Mouse (Mus musculus): Measurements from ENCODE around the gene Gpr142.

Gpr142 gene

GRCm38 (mm10) chr11:114798624-114799023 is at the start of gene Gpr142:
TSS of gene Gpr142 (plus strand) at chr11:114798924.
- DNase-seq (ENCODE audit: low spot score) = no peak

DNA sequence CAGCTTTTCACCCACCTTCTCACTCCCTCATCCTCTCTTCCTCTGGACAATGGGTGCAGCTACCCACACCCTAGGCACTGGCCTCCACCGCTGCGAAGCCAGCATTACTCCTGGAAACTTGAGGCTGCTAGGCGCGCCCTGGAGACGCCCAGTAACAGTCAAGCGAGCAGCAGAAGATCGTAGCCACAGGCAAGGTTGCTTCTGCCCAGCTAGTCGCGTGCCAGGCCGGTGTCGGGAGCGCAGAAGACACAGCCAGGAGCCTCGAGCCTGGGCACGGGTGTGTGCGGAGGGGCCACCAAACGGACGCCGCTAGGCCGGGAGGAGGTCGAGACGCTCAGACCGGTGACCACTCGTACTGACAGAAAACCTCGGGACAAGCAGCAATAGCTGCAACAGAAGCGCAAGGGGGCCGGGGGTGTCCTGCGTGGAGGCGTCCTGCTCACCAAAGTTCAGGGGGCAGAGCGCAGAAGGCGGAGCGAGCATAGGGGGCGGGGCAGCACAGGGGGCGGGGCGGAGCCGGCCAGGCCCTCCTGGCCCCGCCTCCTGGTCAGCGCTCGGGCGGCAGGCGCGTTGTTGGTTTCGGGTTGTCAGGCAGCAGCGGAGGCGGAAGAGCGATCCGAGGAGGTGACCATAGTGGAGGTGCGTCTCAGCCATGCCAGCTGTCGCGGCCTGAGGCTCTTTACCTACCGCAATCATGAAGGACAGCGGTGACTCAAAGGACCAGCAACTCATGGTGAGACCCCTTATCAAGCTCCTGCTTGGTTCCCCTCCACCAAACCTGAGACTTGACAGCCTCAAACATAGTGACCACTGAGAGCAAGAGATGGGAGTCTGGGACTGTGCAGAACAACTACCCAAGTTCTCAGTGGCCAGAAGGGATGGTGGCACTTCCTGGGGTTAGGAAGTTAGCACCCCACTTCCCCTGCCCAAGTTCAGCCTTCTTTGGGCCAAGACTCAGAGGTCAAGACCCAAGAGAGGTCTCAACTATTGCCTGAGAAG is 33.6 kb upstream of the Gpr142 start, which contains the start of gene Kif19a:
Gene Kif19a (plus strand): TSS at position 569 of the 999 bp plus-strand sequence.
- no peak for DNase-seq (ENCODE audit: low spot score)

GRCm38 (mm10) chr11:114769911-114770310 is 28.8 kb upstream of the Gpr142 start:
- no peak for DNase-seq (ENCODE audit: low spot score)

DNA sequence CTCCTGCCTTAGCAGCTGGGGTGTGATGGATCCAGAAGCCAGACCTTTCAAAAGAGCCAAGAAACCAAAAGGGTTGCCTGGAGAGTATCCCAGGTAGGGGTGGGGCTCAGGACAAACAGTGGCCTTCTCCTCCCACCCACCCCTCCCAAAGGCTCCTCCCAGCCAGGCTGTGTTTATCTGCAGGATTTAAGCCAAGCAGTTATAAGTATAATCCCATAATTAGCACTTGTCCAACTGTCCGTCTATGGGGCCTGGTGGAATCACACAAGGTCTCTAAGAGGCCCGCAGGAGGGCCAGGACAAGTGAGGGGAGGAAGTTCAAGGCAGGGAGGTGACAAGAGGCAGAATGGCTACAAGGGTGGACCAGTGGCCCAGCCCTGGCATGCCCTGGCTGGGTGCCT is 26.8 kb upstream of the Gpr142 start:
- no peak for DNase-seq (ENCODE audit: low spot score)

- no peak for DNase-seq (ENCODE audit: low spot score)
These were observed 18.6 kb upstream of the Gpr142 start for GRCm38 (mm10) chr11:114780076-114780475.

- no peak for DNase-seq (ENCODE audit: low spot score)
These were observed 12.8 kb upstream of the Gpr142 start for GRCm38 (mm10) chr11:114785892-114786291.

GRCm38 (mm10) chr11:114786326-114786725 is 12.4 kb upstream of the Gpr142 start:
- no peak for DNase-seq (ENCODE audit: low spot score)

GRCm38 (mm10) chr11:114787611-114788010 is 11.1 kb upstream of the Gpr142 start:
- DNase-seq (ENCODE audit: low spot score) = no peak

- peak; percentile 46 for DNase-seq (ENCODE audit: low spot score)
These were observed 9.5 kb upstream of the Gpr142 start for GRCm38 (mm10) chr11:114789061-114789714.

DNA sequence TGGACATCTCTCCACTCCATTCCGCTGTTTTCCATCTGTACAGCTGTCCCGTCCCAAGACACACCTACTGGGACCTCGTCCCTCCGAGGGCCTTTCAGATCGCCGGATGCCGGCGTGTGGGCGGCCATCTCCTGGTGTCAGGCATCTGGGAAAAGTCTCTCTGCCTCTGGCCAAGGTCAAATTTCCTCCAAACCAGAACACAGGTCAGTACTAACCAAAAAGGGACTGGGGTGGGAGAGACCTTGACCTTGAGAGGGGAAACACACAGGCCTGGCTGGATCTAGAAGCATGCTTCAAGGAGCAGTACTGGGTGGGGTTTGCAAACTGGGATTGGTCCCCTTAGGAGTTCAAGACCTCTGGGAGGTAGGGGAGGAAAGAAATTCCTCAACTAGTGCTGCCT is 9.0 kb upstream of the Gpr142 start:
- DNase-seq (ENCODE audit: low spot score) = no peak

DNA sequence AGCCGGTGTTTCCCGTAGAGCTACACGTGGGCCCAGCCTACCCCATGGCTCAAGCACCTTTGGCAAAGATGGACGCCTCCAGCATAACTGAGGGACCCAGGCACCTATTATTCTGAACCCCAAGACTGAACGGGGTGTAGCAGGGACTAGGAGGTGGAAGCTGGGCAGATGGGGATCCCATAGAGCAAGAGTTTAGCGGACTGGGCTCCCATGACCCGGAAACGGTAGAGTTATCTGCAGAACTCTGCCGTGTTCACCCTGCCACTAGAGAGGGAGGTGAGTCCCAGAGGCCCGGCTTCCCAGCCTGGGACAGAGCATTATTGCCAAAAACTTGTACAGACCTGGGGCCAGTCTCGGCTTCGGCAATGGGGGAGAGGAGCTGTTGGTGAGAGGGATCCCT is 8.6 kb upstream of the Gpr142 start:
- no peak for DNase-seq (ENCODE audit: low spot score)

DNA sequence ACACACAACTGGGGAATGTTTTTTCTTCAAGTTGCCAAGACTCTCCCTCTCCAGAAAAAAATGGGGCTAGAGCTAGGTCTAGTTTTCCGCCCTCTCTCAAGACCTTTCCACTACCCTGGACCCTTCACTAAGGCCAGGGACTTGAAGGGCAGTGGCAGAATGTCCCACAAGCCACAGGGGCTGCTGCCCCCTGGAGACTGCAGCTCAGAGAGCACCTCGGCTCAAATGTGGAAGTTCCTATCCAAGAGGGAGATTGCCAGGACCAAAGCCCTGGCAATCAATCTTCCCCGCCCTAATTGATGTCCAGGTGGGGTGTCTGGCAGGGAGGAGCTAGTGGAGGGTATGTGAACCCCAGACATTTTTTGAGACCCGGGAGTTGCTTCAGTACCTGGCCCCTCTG is 7.9 kb upstream of the Gpr142 start:
- DNase-seq (ENCODE audit: low spot score) = no peak

DNA sequence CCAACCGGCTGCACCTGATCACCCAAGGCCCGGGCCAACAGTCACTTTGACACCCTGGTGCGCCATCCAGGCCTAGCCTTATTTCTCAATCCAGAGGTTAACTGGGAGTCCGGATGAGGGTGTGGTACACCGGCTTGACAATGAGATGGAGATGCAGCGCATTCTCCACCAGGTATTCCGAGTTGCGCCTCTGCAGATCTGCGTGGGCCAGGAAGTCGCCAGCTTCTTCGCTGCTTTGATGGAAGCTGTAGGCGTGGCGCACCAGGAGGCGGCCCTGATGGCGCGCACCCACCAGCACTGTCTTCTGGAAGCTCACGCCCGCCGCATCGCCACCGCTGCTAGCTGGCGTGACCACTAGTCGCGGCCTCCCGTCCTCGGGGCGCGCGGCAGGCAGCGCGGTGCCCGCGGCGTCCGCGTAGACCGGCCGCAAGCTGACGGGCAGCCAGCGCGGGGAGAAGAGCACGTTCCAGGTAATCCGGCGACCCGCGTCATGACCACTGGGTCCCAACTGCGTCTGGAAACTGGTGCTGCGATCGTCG is 7.3 kb upstream of the Gpr142 start:
- DNase-seq (ENCODE audit: low spot score) = no peak

- no peak for DNase-seq (ENCODE audit: low spot score)
These were observed 6.8 kb upstream of the Gpr142 start for GRCm38 (mm10) chr11:114791891-114792411.

- DNase-seq (ENCODE audit: low spot score) = no peak
These were observed 5.7 kb upstream of the Gpr142 start for GRCm38 (mm10) chr11:114792931-114793494.

DNA sequence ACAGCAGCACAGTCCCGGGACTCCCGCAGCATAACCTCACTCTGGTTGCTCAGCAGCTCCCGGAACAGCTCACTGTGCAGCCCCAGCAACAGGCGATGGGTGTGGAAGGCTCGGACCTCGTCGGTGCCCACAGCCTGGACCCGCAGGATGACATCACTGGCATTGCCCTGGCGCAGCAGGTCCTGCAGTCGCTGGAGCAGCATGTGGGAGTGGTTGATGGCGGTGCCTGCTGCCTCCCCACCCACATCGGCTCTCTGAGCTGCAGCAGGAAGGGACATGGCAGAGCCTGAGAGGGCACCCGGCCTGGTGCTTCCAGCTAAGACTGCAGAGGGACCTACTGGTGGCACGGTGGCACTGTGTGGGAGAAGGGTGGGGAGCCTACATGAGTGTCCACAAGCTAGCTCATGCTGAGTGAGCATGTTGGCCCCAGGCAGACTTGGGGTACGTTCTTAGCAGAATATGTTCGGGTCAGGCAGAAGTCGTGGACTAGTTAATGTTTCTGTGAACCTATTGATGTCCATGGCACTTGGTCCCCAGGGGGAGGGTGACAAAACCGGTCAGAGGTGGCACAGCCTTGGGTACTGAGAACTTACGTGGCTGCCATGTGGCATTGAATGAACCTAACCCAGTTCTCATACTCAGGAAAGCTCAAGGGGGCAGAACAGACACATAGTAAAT is 4.7 kb upstream of the Gpr142 start:
- no peak for DNase-seq (ENCODE audit: low spot score)

DNA sequence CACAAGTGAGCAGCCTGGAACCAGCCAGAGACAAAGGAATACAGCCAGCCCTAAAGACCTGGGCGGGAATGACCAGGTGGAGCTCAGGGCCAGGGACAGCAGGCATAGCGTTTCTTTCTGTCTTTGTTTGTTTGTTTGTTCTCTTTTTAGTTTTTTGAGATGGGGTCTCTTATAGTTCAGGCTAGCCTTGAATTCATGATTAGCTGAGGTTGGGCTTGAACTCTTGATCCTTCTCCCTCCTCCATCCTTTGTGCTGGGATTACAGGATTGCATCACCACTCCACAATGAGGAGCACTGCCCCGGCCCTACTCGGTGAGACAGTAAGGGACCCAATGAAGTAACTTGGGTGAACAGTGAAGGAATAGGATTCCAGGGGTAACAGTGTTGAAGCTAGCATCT is 4.0 kb upstream of the Gpr142 start:
- no peak for DNase-seq (ENCODE audit: low spot score)

DNA sequence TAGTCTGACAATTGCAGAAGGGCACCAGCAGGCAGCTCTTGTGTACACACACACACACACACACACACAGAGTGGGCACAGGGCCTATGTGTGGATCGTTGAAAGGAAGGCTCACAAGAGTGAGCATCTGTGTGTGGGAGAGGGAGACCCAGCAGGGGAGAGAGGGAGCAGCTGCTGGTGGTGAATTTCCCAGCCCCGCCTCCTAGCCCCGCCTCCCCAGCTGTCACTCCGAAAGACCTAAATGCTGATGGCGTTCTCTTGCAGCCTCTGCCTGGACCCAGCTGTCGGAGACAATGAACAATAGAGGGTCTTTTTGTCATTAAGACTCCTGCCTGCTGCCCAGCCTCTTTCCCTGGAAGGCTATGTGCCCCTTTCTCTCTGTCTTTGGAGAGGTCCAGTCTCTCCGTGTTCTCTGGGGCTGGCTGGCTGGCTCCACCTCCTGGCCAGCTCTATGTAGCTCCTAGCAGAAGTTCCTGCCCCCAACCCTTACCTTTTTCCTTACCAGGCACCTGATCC is 3.4 kb upstream of the Gpr142 start:
- DNase-seq (ENCODE audit: low spot score) = no peak

GRCm38 (mm10) chr11:114795848-114796322 is 2.8 kb upstream of the Gpr142 start, which contains the start of gene Btbd17:
TSS of gene Btbd17 (minus strand) at chr11:114795945.
- DNase-seq (ENCODE audit: low spot score) = no peak

GRCm38 (mm10) chr11:114797176-114797575 is 1.5 kb upstream of the Gpr142 start:
- no peak for DNase-seq (ENCODE audit: low spot score)

GRCm38 (mm10) chr11:114797981-114798380 is 743 bp upstream of the Gpr142 start:
- no peak for DNase-seq (ENCODE audit: low spot score)
